Mouse (Mus musculus): ENCODE data around the gene Ap1ar.

DNA sequence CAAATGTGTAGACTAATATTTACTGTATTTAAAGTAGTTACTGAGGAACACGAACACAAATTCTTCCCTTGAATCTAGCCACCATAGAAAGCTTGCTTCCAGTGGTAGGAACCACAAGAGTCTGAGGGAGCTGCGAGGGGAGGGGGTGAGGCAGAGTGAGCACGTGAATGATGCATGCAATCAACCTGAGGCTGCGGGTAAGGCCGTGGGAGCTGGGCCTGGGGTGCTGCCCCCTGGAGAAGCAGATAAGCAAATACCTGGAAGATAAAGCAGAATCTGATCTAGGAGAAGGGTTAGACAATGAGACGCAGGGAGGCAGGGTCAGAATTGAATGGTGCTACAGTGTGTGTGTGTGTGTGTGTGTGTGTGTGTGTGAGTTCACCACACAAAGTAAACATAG is 6.2 kb downstream of the Ap1ar start:
- TF ChIP-seq POLR2A (IDR thresholded peaks at IDR 0.05; ENCODE audit: borderline replicate concordance, control insufficient read depth, low read depth, low read length) (no peak), CTCF (IDR thresholded peaks at IDR 0.05; ENCODE audit: control insufficient read depth, insufficient read depth, low read length) (no peak)

All from bone marrow, adult 2 months (tissue).